Mouse (Mus musculus): ENCODE data around the gene Rnf167.

The Rnf167 gene

DNA sequence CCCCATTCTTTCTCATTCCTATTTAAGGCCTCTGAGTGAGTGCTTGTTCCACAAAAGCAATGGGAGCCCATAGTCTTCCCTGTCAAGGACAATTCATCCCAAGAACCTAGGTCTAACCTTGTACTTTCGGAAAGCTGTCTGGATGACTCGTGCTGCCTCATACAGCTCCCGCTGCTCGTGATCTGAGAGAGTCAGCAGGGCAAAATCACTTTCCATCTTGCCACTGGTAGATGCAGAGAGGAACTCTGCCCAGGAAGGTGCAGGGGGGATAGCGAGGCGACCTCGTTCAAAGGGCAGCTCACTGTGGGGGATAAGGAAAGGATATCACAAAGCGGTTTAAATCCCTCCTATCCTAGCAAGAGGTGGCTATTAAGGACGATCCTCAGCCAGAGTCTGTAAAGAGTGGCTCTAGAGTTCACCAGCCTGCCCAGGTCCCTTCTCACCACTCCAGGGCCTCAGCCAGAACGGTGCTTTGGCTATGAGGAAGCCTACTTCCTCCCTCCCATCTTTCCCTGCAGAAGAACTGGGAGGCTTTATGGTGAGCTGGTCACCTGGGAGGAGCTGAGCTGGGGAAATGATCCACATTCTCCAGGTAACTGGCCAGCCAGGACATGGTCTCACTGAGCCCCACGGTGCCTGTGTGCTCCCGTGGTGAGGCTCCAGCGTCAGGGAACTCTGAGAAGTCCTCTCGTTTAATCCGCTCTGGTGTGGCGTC, 24.5 kb downstream of the Rnf167 start:
- in situ Hi-C loops (cut with MboI, MseI), result loop anchor here (25.0 kb wide), 2 partner anchors 909 to 1259 kb away; partner anchors contain the start of genes Kdm6b, Polr2a, Slc35g3 and Zbtb4

GRCm38 (mm10) chr11:70674014-70674413, 27.0 kb downstream of the Rnf167 start:
- in situ Hi-C loops (cut with MboI, MseI), result loop anchor here (25.0 kb wide), 2 partner anchors 912 to 1262 kb away; partner anchors contain the start of genes Kdm6b, Polr2a, Slc35g3 and Zbtb4

- in situ Hi-C loops (cut with MboI, MseI), result loop anchor here (25.0 kb wide), 2 partner anchors 912 to 1262 kb away; partner anchors contain the start of genes Kdm6b, Polr2a, Slc35g3 and Zbtb4
These were observed 27.5 kb downstream of the Rnf167 start for GRCm38 (mm10) chr11:70674501-70674900.

DNA sequence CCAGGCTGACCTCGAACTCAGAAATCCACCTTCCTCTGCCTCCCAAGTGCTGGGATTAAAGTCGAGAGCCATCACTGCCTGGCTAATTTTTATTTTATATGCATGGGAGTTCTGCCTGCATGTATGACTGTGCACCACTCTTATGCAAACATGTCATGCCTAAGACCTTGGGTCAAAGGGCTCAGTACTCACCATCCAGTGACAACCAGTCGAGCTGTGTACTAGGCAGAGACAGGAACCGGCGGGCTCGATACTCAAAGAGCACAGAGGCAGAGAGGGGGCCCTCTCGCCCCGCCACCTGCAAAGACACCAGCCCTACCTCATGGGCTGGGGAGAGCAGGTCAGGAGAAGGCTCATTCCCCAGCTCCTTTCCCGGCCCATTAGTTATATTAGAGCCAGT, 31.1 kb downstream of the Rnf167 start:
- in situ Hi-C loops (cut with MboI, MseI), result no loop called here

- in situ Hi-C loops (cut with MboI, MseI), result no loop called here
These were observed 31.5 kb downstream of the Rnf167 start for GRCm38 (mm10) chr11:70678576-70678975.

DNA sequence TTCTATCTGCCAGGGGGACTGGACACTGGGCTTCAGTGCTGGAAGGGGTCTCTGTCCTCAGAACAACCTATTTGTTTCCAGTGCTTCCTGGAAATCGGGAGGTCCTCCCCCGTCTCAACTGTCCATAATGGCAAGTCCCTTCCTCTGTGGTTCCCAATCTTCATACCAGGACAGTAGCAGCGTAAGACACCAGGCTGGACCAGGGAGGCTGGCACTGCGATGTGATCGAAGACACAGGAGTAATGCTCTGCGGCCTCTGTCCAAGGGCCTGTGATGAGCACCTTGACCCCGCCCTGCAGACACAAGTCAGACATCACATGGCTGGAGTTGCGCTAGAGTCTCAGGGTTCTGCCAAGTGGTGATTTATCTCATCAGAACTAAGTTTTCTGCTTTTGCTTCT, 32.3 kb downstream of the Rnf167 start:
- in situ Hi-C loops (cut with MboI, MseI), result no loop called here

- in situ Hi-C loops (cut with MboI, MseI), result no loop called here
These were observed 32.9 kb downstream of the Rnf167 start for GRCm38 (mm10) chr11:70679894-70680293.

DNA sequence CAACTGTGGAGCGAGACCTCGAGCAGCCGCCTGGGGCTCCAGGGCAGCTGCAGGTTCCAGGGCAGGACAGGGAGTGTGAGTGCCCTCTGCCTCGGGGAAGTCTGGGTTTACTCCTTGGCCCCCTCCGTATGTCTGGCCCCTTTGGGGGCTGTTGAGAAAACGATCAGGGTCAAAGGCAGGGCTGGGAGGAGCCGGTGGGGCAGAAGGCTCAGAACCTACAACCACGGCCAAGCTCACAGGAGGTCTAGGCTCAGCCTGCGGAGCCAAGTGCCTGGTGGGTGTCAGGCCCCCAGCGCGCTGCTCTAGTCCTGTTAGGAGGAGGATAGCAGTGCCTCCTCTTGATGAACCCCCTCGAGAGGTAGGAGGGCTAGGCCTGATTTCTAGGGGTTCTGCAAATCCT, 34.1 kb downstream of the Rnf167 start:
- in situ Hi-C loops (cut with MboI, MseI), result no loop called here

- in situ Hi-C loops (cut with MboI, MseI), result no loop called here
These were observed 35.0 kb downstream of the Rnf167 start for GRCm38 (mm10) chr11:70681897-70682581.

DNA sequence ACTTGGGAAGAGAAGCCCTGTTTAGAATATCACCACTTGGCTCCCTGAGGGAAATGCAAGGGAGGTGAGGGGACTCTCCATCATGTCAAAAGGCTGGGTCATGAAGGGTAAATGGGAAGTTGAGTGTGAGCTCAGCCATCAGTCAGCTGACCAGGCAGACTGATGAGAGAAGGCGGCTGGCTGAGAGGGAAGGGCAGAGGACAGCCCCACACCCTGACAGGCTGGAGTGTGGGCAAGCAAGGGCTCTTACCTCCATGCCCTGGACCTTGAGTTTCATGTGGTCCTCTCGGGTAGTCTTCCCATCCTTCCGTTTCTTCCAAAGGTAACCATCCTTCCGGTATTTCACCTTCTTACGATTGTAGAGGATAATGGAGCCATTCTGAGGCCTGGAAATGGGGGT, 36.6 kb downstream of the Rnf167 start:
- in situ Hi-C loops (cut with MboI, MseI), result no loop called here

DNA sequence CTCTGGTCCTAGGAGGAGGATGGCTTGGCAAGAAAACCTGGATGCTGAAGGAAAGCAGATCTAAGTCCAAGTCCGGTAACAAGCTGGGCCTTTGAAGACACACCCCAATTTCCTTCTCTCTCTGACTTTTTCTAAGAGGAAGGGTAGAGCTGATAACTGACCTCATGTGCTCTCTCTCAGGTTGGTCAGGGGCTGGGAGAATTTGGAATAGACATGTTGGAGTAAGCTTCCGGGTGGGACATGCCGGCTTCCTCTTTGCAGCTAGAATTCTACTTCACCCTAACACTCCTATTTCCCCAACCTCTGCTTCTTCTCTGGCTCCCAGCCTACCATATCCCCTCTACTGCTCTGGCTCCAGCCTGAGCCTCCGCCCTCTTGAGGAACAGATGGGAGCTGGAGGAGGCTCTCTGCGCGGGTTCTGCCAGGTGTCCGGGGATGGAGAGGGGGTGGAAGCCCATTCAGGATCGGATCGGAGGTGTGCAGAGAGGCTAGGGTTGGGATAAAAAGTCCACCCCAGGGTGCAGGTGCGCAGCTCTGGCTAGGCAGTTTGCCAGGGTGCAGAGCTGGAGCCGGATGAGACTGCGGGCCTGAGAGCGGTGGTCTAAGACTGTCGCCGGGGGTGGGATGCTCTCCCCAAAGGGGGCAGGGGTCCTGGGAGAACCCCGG, 40.0 kb downstream of the Rnf167 start:
- in situ Hi-C loops (cut with MboI, MseI), result loop anchor here (5.0 kb wide), 1 partner anchor 70 kb away; no protein-coding TSS in a partner anchor

GRCm38 (mm10) chr11:70687601-70688199, 40.7 kb downstream of the Rnf167 start, which contains the start of gene Camta2:
Camta2 (minus strand) TSS chr11:70688105.
- in situ Hi-C loops (cut with MboI, MseI), result loop anchor here (5.0 kb wide), 1 partner anchor 70 kb away; no protein-coding TSS in a partner anchor

DNA sequence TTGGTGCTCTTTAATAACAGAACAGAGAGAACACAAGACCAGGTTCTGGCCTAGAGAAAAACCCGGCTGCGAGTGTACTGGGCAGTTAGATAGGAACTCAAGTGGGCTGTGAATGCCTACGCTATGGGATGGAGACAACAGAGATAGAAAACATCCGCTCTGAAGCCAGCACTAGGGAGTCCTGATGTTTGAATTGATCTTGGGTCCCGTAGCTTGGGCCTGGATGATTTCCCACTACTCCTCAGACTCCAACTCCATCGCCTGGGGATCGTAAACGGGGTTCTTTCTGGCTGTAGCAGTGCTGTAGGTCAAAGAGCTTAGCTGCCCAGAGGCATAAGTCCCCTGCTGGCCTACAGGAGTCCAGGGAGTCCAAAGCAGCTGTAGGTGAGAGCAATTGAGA, 41.3 kb downstream of the Rnf167 start:
- in situ Hi-C loops (cut with MboI, MseI), result loop anchor here (5.0 kb wide), 1 partner anchor 69 kb away; no protein-coding TSS in a partner anchor

DNA sequence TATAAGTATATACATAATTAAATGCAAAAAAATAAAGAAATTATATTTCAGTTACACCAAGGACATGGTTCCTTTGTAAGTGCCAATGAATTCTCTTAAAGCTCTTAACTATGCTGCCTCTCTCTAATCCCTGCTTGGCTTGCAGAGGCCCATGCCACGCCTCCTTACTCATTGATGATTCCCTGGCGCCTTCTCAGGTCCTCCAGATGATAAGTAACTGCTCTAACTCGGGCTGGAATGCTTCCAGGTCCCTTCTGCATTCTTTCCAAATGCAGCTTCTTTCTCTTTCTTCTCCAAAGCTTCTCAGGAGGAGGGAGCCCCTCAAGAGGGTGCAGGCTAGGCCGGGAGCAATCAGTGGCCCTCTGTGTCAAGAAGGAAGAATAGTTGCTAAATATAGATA, 42.5 kb downstream of the Rnf167 start:
- in situ Hi-C loops (cut with MboI, MseI), result loop anchor here (5.0 kb wide), 1 partner anchor 68 kb away; no protein-coding TSS in a partner anchor

- in situ Hi-C loops (cut with MboI, MseI), result no loop called here
These were observed 46.5 kb downstream of the Rnf167 start for GRCm38 (mm10) chr11:70693504-70693903.

DNA sequence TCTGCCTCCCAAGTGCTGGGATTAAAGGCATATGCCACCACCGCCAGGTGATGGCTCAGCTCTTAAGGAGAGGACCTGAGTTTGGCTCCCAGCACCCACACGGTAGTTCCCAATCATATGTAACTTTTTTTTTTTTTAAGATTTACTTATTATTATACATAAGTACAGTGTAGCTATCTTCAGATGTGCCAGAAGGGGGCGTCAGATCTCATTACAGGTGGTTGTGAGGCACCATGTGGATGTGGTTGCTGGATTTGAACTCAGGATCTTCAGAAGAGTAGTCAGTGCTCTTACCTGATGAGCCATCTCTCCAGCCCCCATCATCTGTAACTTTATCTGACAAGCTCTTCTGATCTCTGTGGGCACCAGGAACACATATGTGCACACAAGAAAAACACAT, 50.3 kb downstream of the Rnf167 start:
- in situ Hi-C loops (cut with MboI, MseI), result no loop called here

GRCm38 (mm10) chr11:70699051-70699450, 52.0 kb downstream of the Rnf167 start:
- in situ Hi-C loops (cut with MboI, MseI), result no loop called here

DNA sequence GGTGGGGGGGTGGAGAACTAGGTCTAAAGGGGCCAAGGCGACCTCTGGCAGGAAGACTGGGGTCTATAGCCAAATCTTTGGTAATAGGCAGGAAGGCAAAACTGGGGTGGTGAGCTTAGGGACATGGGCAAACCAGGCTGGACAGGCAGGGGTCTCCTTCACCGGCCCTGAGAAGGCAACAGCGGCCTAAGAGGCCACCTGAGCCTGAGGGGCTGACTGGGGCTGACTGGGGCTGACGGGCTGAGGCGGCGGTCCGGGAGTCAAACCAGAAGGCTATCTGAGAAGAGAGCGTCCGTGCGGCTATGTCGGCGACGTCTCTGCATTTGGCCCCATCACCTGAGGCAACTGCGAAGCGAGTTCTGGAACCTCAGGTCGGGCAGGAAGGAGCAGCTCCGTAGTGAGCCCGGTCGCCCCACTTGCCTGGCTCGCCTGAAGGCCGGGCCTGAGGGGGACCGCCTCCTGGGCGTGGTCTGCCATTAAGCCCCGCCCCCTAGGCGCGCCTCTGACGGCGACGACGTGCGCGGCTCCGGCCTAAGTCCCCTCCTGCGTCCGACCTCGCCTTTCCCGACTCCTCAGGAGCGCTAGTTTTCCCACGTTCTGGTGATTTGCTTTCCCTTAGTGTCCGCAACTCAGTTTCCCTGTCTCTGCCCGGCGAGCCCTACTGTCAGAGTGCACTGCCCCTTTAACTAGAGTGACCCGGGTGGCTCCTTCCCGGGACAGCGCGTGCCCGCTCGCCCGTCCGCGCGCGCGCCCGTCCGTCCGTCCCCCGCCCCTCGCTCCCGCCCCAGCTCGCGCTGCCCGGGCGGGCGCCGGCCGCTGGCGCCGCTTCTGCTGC, 52.9 kb downstream of the Rnf167 start, which contains the start of the genes Inca1 and Kif1c:
Inca1 (minus strand) TSS at position 434 of the 835 bp plus-strand sequence.
Kif1c (plus strand) TSS at position 827 of the 835 bp plus-strand sequence.
- in situ Hi-C loops (cut with MboI, MseI), result no loop called here

DNA sequence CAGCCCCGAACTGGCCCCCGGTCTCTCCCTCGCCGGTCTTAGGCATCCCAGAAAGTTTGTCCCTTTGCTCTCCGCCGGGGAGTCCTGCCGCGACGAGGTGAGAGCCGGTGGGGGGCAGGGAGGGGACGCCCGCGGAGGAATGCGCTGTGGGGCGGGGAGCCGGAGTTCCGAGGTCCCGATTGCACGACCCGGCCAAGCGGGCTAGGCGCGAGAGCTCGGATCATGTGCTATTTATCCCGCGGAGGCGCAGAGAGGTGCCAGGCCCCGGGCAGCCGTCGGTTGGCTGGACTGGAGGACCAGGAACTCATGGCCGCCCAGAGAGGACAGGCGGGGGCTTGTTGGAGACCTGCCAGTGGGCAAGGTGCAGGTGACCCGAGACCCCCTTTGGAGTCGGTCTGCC, 53.6 kb downstream of the Rnf167 start:
- in situ Hi-C loops (cut with MboI, MseI), result no loop called here

Data from T-helper 2 cell (primary cell).